Mouse (Mus musculus) liver, embryonic 14.5 days (tissue): ENCODE results near the gene Klra17.

ENCODE experiments used
- CTCF ChIP-seq: IDR thresholded peaks from 2 replicates; pipeline ENCODE4 v1.5.1; 2016; ENCODE audit warnings: antibody characterized with exemption, low read depth, control low read depth
- EP300 ChIP-seq: IDR thresholded peaks from 2 replicates; pipeline ENCODE4 v1.6.1; 2016; ENCODE audit warnings: antibody characterized with exemption, low read depth

DNA sequence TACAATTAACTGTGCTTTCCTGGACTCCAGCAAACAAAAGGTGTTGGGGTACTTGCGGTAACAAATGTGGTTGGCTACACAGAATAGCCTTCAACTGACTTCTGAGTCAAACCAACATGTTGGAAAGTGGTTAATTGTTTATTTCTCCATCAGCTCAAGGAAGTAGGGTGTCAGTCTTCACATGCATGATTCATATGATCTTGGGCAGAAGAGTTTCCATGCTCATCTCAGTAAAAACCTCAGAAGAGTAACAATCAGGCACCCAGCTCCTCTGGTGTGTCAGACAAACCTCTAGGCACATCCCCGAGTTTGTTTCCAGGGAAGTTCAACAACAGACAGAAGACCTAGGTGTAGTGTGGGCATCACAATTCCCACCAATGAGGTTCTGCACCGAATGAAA, 58.7 kb downstream of the Klra17 start:
- TF ChIP-seq CTCF (no peak), EP300 (no peak)
